Mouse (Mus musculus): ENCODE results near the gene Ogt. TPM values are rescaled to one million over a fixed set of nuclear protein-coding genes. Genes with fewer than 3 reads are reported as not detected.

Ogt gene
- total RNA-seq, 2 experiments from 2014 or later = 56.9 to 62.1 TPM

Other genes with a start within 250 kb of the Ogt start
- gene Zmym3, start 219.2 kb upstream of the Ogt start, total RNA-seq (2021) = 1 to 10 TPM; 7.8 to 9.7 TPM
- 10 to 100 TPM; 40.4 to 46.1 TPM for gene Nono, start 210.7 kb upstream of the Ogt start, total RNA-seq (2021)
- 100 to 1,000 TPM; 228 to 250 TPM for gene Itgb1bp2, start 191.0 kb upstream of the Ogt start, total RNA-seq (2021)
- gene Taf1, start 107.3 kb upstream of the Ogt start, total RNA-seq (2021) = 1 to 10 TPM; 6.0 to 8.5 TPM
- gene Cxcr3, start 94.2 kb downstream of the Ogt start, total RNA-seq (2021) = under 1 TPM in 1 of 2 experiments, not detected in 1; 0.16 TPM
- not detected for gene Gm4779, start 154.4 kb downstream of the Ogt start, total RNA-seq (2021)
- not detected for gene 8030474K03Rik, start 154.6 kb downstream of the Ogt start, total RNA-seq (2021)
- 1 to 10 TPM; 2.0 to 3.6 TPM for gene Nhsl2, start 209.3 kb downstream of the Ogt start, total RNA-seq (2021)